Comparison of ENCODE assay signal across 1 mouse cellular context in genomic region chr10:127682886-127683285, GRCm38 (mm10).
A peak's percentile ranks its signal among the peaks of the same experiment; 100 is the strongest.
TF ChIP-seq lines count a peak whose summit lies in the region.

No protein-coding gene starts in this region.

TF ChIP-seq in CH12.LX, 34 proteins besides CTCF, POLR2A, EP300 and RAD21:
- TF ChIP-seq USF2 (conservative IDR thresholded peaks at IDR 0.05; ENCODE audit: low read depth, low read length) (no peak), MAFK (IDR thresholded peaks at IDR 0.05; ENCODE audit: insufficient replicate concordance, low read length) (0 out of 2 replicates have a peak, but pooled peaks have one; percentile 30)
TF ChIP-seq in CH12.LX: peak in this region for 1.
